Mouse (Mus musculus) spleen, adult 2 months (tissue): ENCODE measurements at regions not wholly inside any gene's neighbourhood (a gene's known extent, or its start where the extent isn't known, plus 50 kb on each side); places are given as distances from the start of the nearest gene placed in this dataset.

Source experiments
- DNase-seq, 2 experiments: peaks; one replicate each; pipeline versions ENCODE4 v3.0.0 to v3.0.0-alpha.2; 2012 to 2021; ENCODE audit warnings: low spot score in 2 of 2, low read depth in 1 of 2
- H3K27ac ChIP-seq: fragments of 200-500 bp; 2 replicates; pipeline ENCODE4 v1.5.1; 2012; ENCODE audit warnings: low read length, inconsistent platforms; ENCODE audit not compliant: insufficient read depth
- H3K27me3 ChIP-seq: fragments of 200-500 bp; 2 replicates; pipeline ENCODE4 v1.6.1; 2012; ENCODE audit warnings: mild to moderate bottlenecking, moderate library complexity, low read length, inconsistent platforms; ENCODE audit not compliant: control insufficient read depth, insufficient read depth
- H3K36me3 ChIP-seq: fragments of 200-500 bp; 2 replicates; pipeline ENCODE4 v1.6.1; 2012; ENCODE audit warnings: mild to moderate bottlenecking, low read length, inconsistent platforms; ENCODE audit not compliant: control insufficient read depth, insufficient read depth
- H3K4me1 ChIP-seq: fragments of 200-500 bp; 2 replicates; pipeline ENCODE4 v1.6.1; 2011; ENCODE audit warnings: inconsistent platforms; ENCODE audit not compliant: control insufficient read depth, insufficient read depth, insufficient read length
- H3K4me3 ChIP-seq: fragments of 200-500 bp; 2 replicates; pipeline ENCODE4 v1.5.1; 2011; ENCODE audit warnings: mild to moderate bottlenecking, inconsistent platforms; ENCODE audit not compliant: insufficient read depth, insufficient read length; ENCODE audit errors: extremely low read depth
- CTCF ChIP-seq: fragments of 200-500 bp; IDR thresholded peaks from 2 replicates; pipeline ENCODE4 v1.5.1; 2011; ENCODE audit warnings: mild to moderate bottlenecking, inconsistent platforms; ENCODE audit not compliant: insufficient read depth, insufficient read length, insufficient replicate concordance; ENCODE audit errors: extremely low read depth
- POLR2A ChIP-seq: fragments of 200-500 bp; IDR thresholded peaks from 2 replicates; pipeline ENCODE4 v1.6.1; 2011; ENCODE audit warnings: low read depth, low read length, inconsistent platforms
- WGBS: fragments of 180-500 bp; shearing (Covaris S2); methylation state at CpG from one replicate; pipeline ENCODE4 v1.1.7; 2018; 5-methylcytosine and 5-hydroxymethylcytosine counted together

GRCm38 (mm10) chr14:105988738-105989137 is 92.1 kb upstream of the Spry2 start:
- Histone ChIP-seq H3K27ac (no peak overlapping the region), H3K4me1 (no peaks in the 10 kb centered on the region), H3K36me3 (no peaks in the 10 kb centered on the region), H3K4me3 (no peak overlapping the region), H3K27me3 (no peaks in the 10 kb centered on the region; the same call in 1 of the 2 replicates)
- no peak for DNase-seq
- TF ChIP-seq CTCF: no peak

GRCm38 (mm10) chr14:105993124-105993523 is 96.5 kb upstream of the Spry2 start:
- Histone ChIP-seq H3K27me3 (no peaks in the 10 kb centered on the region), H3K27ac (no peak overlapping the region), H3K4me1 (no peaks in the 10 kb centered on the region), H3K36me3 (no peaks in the 10 kb centered on the region), H3K4me3 (no peak overlapping the region)
- TF ChIP-seq POLR2A: no peak
- no peak for TF ChIP-seq CTCF
- DNase-seq: no peak
- WGBS: 80% methylated on average over 3 of the region's 3 CpGs

DNA sequence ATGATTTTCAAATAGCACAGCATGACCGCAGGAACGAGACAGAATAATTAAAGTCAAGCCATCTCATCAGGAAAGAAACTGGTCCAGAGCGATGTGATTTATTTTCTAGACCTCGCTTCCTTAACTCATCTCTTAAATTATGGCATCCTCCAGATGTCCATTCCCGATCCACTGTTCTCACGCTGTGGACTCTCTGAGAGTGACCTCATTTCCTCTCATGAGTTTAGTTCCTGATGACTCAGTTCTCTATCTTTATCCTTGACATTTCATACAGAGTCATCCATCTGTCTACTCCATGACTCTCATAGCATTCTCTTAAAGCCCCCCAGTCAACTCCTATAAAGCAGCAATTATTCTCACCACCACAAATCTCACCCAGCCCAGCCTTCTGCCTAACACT is 103.2 kb upstream of the Spry2 start:
- TF ChIP-seq POLR2A (no peak), CTCF (no peak)
- no peak overlapping the region for H3K4me3 ChIP-seq
- no peaks in the 10 kb centered on the region for H3K27me3 ChIP-seq
- no peaks in the 10 kb centered on the region for H3K4me1 ChIP-seq
- DNase-seq: no peak
- H3K27ac ChIP-seq: no peak overlapping the region
- H3K36me3 ChIP-seq: no peaks in the 10 kb centered on the region
- 76% methylated on average over 6 of the region's 6 CpGs for WGBS

DNA sequence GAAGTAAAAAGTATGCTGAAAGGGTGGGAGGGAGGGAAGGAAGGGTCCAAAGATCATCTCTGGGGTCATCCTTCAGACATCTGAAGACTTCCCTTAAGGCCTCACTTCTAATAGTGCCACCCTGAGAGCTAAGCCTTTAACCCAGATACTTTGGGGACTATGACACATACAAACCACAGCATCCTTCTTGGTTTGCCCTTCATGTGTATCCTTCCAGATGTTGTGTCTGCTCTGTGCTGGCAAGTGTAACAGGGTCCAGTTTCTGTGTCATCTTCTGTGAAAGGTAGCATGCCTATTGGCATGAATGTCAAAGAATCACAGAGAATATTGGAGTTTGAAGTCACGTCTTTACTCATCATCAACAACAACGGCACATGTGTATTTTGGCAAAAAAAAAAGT is 98.2 kb upstream of the Trim52 start:
- H3K27ac ChIP-seq: no peak overlapping the region
- no peaks in the 10 kb centered on the region for H3K4me1 ChIP-seq
- H3K4me3 ChIP-seq: no peak overlapping the region
- no peak for TF ChIP-seq POLR2A
- no peak for TF ChIP-seq CTCF
- no peak for DNase-seq
- H3K27me3 ChIP-seq: no peaks in the 10 kb centered on the region
- no peaks in the 10 kb centered on the region for H3K36me3 ChIP-seq
- WGBS: 90% methylated on average over 2 of the region's 2 CpGs

DNA sequence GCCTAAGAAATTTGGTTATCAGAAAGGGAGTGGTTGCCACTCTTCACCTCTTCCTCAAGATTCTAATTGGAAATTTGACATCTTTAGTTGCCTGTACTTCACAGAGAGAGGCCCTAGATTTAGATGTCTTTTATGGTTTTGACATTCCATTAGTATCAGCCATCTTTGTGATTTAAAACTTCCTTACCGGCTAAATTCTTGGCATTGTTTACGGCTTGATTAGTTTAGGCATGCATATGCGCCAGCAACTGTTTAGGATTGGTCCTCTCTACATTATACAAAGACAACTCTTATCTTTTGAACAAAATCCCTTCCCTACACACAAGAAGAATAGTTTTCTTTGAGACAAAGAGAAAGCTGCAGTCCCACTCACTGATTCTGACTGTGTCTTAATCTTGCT is 97.0 kb upstream of the Trim52 start:
- H3K4me3 ChIP-seq: no peak overlapping the region
- H3K4me1 ChIP-seq: no peaks in the 10 kb centered on the region
- H3K27ac ChIP-seq: no peak overlapping the region
- no peaks in the 10 kb centered on the region for H3K36me3 ChIP-seq
- no peak for DNase-seq
- no peaks in the 10 kb centered on the region for H3K27me3 ChIP-seq
- TF ChIP-seq CTCF: no peak
- WGBS: 91% methylated on average over 3 of the region's 3 CpGs

DNA sequence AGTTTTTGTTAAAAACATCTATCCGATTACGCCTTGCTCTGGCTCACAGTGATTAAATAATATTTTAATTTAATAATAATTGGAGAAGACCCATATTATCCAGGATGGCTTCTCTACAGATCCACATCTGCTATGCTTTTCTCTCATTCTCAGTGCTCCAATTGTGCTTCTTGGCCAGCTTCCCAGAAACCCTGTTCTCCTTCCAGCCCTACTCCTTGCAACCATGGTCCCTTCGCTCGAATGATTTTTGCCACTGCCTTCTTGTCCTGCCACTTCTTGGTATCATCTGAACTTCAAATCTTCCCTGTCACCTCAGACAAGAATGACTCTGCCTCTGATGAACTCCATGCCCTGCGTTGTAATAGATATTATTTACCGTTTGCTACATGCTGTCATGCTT is 95.0 kb upstream of the Trim52 start:
- H3K4me1 ChIP-seq: no peaks in the 10 kb centered on the region
- H3K4me3 ChIP-seq: no peak overlapping the region
- TF ChIP-seq CTCF (no peak), POLR2A (no peak)
- DNase-seq: no peak
- WGBS: 95% methylated on average over 6 of the region's 6 CpGs
- no peaks in the 10 kb centered on the region for H3K27me3 ChIP-seq
- no peak overlapping the region for H3K27ac ChIP-seq
- no peaks in the 10 kb centered on the region for H3K36me3 ChIP-seq

DNA sequence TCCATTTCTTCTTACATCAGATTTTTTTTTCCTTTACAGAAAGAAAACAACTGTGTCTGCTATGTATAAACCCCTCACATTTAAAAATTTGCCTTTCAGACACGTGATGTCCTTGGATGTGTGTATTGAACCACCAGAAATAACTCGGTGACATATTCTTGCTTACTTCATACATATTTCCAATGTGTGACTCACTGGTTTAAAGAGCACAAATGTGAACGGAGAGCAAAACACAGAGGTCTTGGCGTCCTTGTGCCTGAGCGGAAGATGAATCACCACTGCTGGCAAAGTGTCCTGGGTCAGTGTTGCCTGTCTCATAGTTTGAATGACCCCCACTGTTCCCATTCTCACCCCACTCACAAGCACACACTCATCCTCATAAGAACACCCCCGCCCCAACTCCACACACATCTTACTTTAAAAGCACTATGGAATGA is 94.0 kb upstream of the Trim52 start:
- no peaks in the 10 kb centered on the region for H3K36me3 ChIP-seq
- WGBS: 78% methylated on average over 6 of the region's 6 CpGs
- no peak overlapping the region for H3K27ac ChIP-seq

More for the DNA sequence above, 94.0 kb upstream of the Trim52 start:
- no peak for DNase-seq
- H3K27me3 ChIP-seq: no peaks in the 10 kb centered on the region
- no peaks in the 10 kb centered on the region for H3K4me1 ChIP-seq
- no peak overlapping the region for H3K4me3 ChIP-seq
- TF ChIP-seq POLR2A (no peak), CTCF (no peak)
